Mouse (Mus musculus) urinary bladder, postnatal 14 days (tissue): ENCODE results near the gene Chst8.

Experiments
- DNase-seq: peaks from one replicate; pipeline ENCODE4 v3.0.0; 2021; ENCODE audit warnings: low spot score

The Chst8 gene

DNA sequence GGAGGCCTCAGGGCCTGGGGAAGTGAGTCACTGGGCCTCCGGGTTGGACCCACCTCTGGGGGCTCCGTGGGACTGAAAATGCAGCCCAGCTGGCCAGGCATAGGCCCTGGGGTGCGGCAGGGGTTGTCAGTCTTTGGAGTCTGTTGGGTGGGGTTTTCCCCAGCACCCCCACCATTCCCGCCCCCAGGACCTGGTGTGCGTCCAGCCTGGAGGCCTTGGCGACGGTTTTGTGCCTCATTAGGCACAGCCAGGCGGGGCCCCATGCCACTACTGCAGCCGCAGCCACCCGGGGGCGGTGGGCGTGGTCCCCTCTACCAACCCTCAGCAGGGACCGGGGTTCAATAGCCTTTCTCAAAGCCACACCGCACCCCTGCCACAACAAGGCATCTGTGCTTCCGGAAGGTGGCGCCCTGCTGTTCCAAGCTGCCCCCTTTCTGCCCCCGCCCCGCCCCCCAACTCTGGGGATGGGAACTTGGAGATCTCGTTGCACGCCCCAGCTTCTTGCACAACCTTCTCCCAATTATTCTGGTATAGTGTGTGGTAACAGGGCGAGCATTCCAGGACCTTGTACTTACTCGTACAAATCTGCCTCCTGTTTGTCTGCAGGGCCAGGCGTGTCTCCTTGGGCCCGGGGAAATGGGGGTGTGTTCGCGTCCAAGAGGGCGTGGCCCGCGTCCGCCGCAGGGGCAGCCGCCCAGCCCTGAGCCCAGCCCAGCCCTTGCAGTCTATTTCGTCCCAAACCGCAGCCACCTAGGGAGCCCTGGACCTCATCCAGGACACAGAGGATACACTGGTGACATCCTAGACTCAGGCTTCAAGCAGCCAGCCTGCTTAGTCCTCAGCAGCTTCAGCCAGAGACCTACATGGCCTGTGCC lies 182.1 kb downstream of the Chst8 start:
- peak; percentile 88 for DNase-seq

DNA sequence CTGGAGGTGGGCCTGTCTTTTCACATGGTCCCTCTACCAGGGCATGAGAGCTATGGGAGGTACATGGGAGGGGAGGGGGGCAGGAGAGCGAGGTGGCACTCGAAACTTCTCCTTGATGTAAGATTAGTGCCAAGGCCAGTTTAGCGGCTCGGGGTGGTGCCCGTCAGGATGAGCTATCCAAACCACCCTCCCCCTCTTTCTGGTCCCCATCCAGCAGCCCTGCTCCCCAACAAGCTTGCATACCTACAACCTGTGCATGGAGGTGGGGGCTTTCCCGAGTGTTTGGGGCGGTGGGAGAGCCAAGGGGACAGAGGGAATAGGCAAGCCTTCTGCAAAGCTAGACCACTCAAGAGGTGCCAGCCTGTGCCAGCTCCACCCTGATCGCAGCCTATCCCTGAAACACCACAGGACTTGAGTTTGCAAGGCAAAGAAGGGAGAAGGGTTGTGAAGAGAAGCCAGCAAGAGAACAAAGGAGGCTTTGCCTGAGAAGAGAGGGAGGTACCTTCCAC lies 182.8 kb downstream of the Chst8 start:
- DNase-seq = no peak
